Mouse (Mus musculus) leukemia stem cell, adult 10-12 weeks (primary cell): Measurements from ENCODE around the gene Tmpo. TPM values are rescaled to one million over a fixed set of nuclear protein-coding genes. Genes with fewer than 3 reads are reported as not detected.

Experiments
- polyA plus RNA-seq: library from polyadenylated mRNA; stranded (reverse); fragments of >175 nt; gene quantifications from 2 replicates; pipeline ENCODE4 v1.2.3, GENCODE M21; 2012; ENCODE audit warnings: low replicate concordance

The Tmpo gene
- polyA plus RNA-seq: 180 and 215 TPM in 2 replicates

DNA sequence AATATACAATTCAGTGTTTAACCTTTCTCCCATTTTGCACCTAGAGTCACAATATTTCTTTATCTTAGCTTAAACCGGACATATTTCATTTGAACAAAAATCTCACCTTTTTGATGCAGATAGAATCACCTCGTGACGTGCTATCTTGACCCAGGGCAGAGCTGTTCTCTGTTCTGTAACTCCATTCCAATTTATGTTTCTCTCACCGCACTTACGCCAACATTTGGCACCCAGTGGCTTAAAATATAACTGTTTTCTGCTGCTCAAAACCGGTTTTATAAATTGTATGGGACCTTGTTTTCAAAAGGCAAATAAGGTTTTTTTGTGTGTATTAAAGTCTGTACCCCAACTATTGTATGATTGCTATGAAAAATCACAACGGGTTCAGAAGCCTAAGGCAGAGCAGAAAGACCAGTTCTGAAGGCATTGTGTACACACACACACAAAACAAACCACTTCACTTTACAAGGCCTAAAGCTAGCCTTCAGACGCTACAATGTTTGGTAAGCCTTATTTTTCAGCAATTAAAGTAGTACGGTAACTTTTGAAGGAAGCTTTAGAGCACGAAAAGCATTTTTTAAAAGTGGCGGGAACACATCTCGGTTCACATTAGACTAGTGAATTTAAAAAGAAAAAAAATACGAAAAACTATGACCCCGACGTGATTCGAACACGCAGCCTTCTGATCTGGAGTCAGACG is at the start of gene Tmpo:
Tmpo (minus strand) TSS at position 555 of the 700 bp plus-strand sequence.

DNA sequence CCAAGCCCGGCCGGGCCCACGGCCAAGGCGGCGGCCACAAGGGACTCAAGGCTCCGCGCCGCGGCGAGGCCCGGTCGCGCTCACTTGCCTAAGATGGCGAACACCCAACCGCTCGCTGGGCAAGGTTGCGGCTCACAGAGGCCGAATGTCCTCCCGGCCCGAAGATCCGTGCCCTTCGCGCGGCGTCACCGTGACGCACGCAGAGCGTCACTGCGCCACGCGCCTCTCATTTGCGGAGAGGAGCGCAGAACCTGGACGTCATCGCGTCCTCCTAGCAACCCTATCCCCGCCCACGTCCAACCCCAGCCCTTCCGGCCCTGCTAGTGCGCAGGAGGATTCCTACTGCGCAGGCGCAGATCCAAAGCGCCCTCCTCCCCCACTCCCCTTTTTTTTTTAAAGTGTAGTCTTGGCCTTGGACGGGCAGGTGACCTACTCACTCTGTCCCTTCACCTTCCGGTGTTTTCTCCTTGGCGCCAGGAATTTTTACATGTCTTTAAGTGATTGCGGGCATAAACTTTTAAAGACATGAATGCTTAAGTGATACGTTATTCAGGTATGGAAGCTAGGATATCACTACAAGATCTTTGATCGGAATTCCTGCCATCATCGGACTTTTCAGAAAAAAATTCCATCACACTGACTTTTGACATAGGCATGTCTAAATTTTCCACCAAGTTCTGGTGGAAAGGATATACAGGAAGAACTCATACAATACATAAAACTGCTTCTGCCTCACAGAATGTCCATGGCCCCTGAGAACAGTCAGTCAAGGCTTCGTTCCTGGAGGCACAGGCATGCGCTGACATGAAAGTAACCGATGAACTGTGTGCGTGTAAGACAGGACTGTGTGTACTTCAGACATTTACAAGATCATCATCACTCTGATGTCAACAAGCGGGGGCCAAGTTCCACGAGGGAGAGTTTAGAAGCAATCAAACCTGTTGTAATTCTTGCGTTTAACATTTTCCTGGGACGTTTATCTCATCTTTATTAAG is 57.0 kb downstream of the Tmpo start, which contains the start of gene Slc25a3:
Slc25a3 (minus strand) TSS at position 232 of the 995 bp plus-strand sequence.

Other genes starting within 250 kb of the Tmpo start
- 16.6 and 28.5 TPM in 2 replicates for gene Apaf1, start 98.5 kb downstream of the Tmpo start, polyA plus RNA-seq
- 3.6 and 4.6 TPM in 2 replicates for gene Ikbip, start 98.4 kb downstream of the Tmpo start, polyA plus RNA-seq
- gene Slc25a3, start 57.3 kb downstream of the Tmpo start, polyA plus RNA-seq: 449 and 476 TPM in 2 replicates